Mouse (Mus musculus): ENCODE data around the gene Pafah1b2. TPM values are rescaled to one million over a fixed set of nuclear protein-coding genes. Genes with fewer than 3 reads are reported as not detected.
A peak's percentile ranks its signal among the peaks of the same experiment; 100 is the strongest.

Pafah1b2 gene
- polyA plus RNA-seq, 1 experiment from 2014 or later: 65.7 TPM

GRCm38 (mm10) chr9:45942464-45942863 lies 70.0 kb downstream of the Pafah1b2 start:
- 65% methylated on average over 16 of the region's 16 CpGs for WGBS (ENCODE audit: insufficient replicate concordance)
- H3K4me3 ChIP-seq (replicated peaks): no peak overlapping the region

GRCm38 (mm10) chr9:45941329-45941888 lies 71.1 kb downstream of the Pafah1b2 start:
- Histone ChIP-seq H3K27me3 (0 out of 2 replicates have a peak, but pooled peaks cover 2% of the 10 kb centered on the region), H3K36me3 (replicated peaks) (peaks cover 76% of the 10 kb centered on the region), H3K4me2 (no peak overlapping the region), H3K27ac (replicated peaks) (no peak overlapping the region), H3K4me3 (replicated peaks) (no peak overlapping the region), H3K9me3 (replicated peaks) (no peaks in the 10 kb centered on the region), H3K4me1 (replicated peaks) (peaks cover 46% of the 10 kb centered on the region), H3K9ac (no peak overlapping the region)
- no peak for ATAC-seq (ENCODE audit: insufficient read depth)
- 70% methylated on average over 18 of the region's 18 CpGs for WGBS (ENCODE audit: insufficient replicate concordance)

More at GRCm38 (mm10) chr9:45942464-45942863, 70.0 kb downstream of the Pafah1b2 start:
- ATAC-seq (ENCODE audit: insufficient read depth): peak; percentile 60
- Histone ChIP-seq H3K4me1 (replicated peaks) (peaks cover 46% of the 10 kb centered on the region), H3K27ac (replicated peaks) (no peak overlapping the region), H3K27me3 (no peaks in the 10 kb centered on the region), H3K4me2 (peak overlapping the region; percentile 15), H3K9ac (no peak overlapping the region), H3K36me3 (replicated peaks) (peaks cover 86% of the 10 kb centered on the region), H3K9me3 (replicated peaks) (no peaks in the 10 kb centered on the region)

- H3K36me3 ChIP-seq (replicated peaks): peaks cover 60% of the 10 kb centered on the region
- WGBS (ENCODE audit: insufficient replicate concordance): 81% methylated on average over 6 of the region's 6 CpGs
- ATAC-seq (ENCODE audit: insufficient read depth): no peak
Observed at GRCm38 (mm10) chr9:45939794-45940193, 72.7 kb downstream of the Pafah1b2 start.

GRCm38 (mm10) chr9:45938952-45939637 lies 73.4 kb downstream of the Pafah1b2 start:
- no peak overlapping the region for H3K4me2 ChIP-seq
- no peak overlapping the region for H3K27ac ChIP-seq (replicated peaks)
- H3K9ac ChIP-seq: no peak overlapping the region
- H3K27me3 ChIP-seq: peaks cover 19% of the 10 kb centered on the region
- H3K4me3 ChIP-seq (replicated peaks): no peak overlapping the region
- H3K4me1 ChIP-seq (replicated peaks): peaks cover 31% of the 10 kb centered on the region
- no peaks in the 10 kb centered on the region for H3K9me3 ChIP-seq (replicated peaks)
- peaks cover 53% of the 10 kb centered on the region for H3K36me3 ChIP-seq (replicated peaks)
- WGBS (ENCODE audit: insufficient replicate concordance): 66% methylated on average over 15 of the region's 15 CpGs
- ATAC-seq (ENCODE audit: insufficient read depth): no peak

More at GRCm38 (mm10) chr9:45939794-45940193, 72.7 kb downstream of the Pafah1b2 start:
- no peak overlapping the region for H3K27ac ChIP-seq (replicated peaks)
- H3K9me3 ChIP-seq (replicated peaks): no peaks in the 10 kb centered on the region
- H3K27me3 ChIP-seq: peaks cover 15% of the 10 kb centered on the region
- H3K4me1 ChIP-seq (replicated peaks): peaks cover 38% of the 10 kb centered on the region
- no peak overlapping the region for H3K4me3 ChIP-seq (replicated peaks)
- no peak overlapping the region for H3K9ac ChIP-seq
- H3K4me2 ChIP-seq: no peak overlapping the region

GRCm38 (mm10) chr9:45938088-45938487 lies 74.4 kb downstream of the Pafah1b2 start:
- no peak overlapping the region for H3K9ac ChIP-seq
- no peak overlapping the region for H3K4me2 ChIP-seq
- no peaks in the 10 kb centered on the region for H3K9me3 ChIP-seq (replicated peaks)
- no peak overlapping the region for H3K4me3 ChIP-seq (replicated peaks)
- 80% methylated on average over 8 of the region's 8 CpGs for WGBS (ENCODE audit: insufficient replicate concordance)
- no peak for ATAC-seq (ENCODE audit: insufficient read depth)
- H3K27ac ChIP-seq (replicated peaks): no peak overlapping the region
- H3K36me3 ChIP-seq (replicated peaks): peaks cover 43% of the 10 kb centered on the region
- H3K4me1 ChIP-seq (replicated peaks): peaks cover 21% of the 10 kb centered on the region
- peaks cover 19% of the 10 kb centered on the region for H3K27me3 ChIP-seq

- Histone ChIP-seq H3K9ac (no peak overlapping the region), H3K9me3 (replicated peaks) (no peaks in the 10 kb centered on the region), H3K4me3 (replicated peaks) (no peak overlapping the region), H3K27ac (replicated peaks) (no peak overlapping the region), H3K36me3 (replicated peaks) (peaks cover 31% of the 10 kb centered on the region), H3K4me1 (replicated peaks) (peaks cover 9% of the 10 kb centered on the region), H3K27me3 (peaks cover 19% of the 10 kb centered on the region), H3K4me2 (no peak overlapping the region)
- 16% methylated on average over 3 of the region's 3 CpGs for WGBS (ENCODE audit: insufficient replicate concordance)
- ATAC-seq (ENCODE audit: insufficient read depth): peak; percentile 56; the same call in 1 of the 2 replicates
Observed at GRCm38 (mm10) chr9:45936883-45937282, 75.6 kb downstream of the Pafah1b2 start.

GRCm38 (mm10) chr9:45935628-45936210 lies 76.8 kb downstream of the Pafah1b2 start, which contains the start of gene Tagln:
Tagln (minus strand) TSS chr9:45936058.
- H3K9me3 ChIP-seq (replicated peaks): no peaks in the 10 kb centered on the region
- no peak within 1 kb of the TSS for H3K9ac ChIP-seq
- ATAC-seq (ENCODE audit: insufficient read depth): no peak
- 28% methylated on average over 21 of the region's 21 CpGs for WGBS (ENCODE audit: insufficient replicate concordance)
- peaks cover 29% of the 10 kb centered on the region for H3K36me3 ChIP-seq (replicated peaks)
- no peaks in the 10 kb centered on the region; the same call in 1 of the 2 replicates for H3K4me1 ChIP-seq (replicated peaks)
- peaks cover 19% of the 10 kb centered on the region for H3K27me3 ChIP-seq
- H3K4me2 ChIP-seq: no peak within 1 kb of the TSS
- no peak within 1 kb of the TSS for H3K27ac ChIP-seq (replicated peaks)
- no peak within 1 kb of the TSS for H3K4me3 ChIP-seq (replicated peaks)

GRCm38 (mm10) chr9:45932571-45933415 lies 79.7 kb downstream of the Pafah1b2 start:
- Histone ChIP-seq H3K4me3 (replicated peaks) (no peak overlapping the region), H3K9me3 (replicated peaks) (no peaks in the 10 kb centered on the region), H3K4me1 (replicated peaks) (no peaks in the 10 kb centered on the region; the same call in 1 of the 2 replicates), H3K27ac (replicated peaks) (peak overlapping the region; percentile 64), H3K27me3 (peaks cover 19% of the 10 kb centered on the region), H3K4me2 (peak overlapping the region; percentile 38; the same call in 1 of the 2 replicates), H3K36me3 (replicated peaks) (peaks cover 37% of the 10 kb centered on the region), H3K9ac (no peak overlapping the region)
- peak; percentile 37 for ATAC-seq (ENCODE audit: insufficient read depth)
- 60% methylated on average over 11 of the region's 11 CpGs for WGBS (ENCODE audit: insufficient replicate concordance)

GRCm38 (mm10) chr9:45931958-45932357 lies 80.5 kb downstream of the Pafah1b2 start:
- no peaks in the 10 kb centered on the region for H3K9me3 ChIP-seq (replicated peaks)
- 21% methylated on average over 1 of the region's 1 CpGs for WGBS (ENCODE audit: insufficient replicate concordance)
- no peak overlapping the region for H3K9ac ChIP-seq
- no peaks in the 10 kb centered on the region; the same call in 1 of the 2 replicates for H3K4me1 ChIP-seq (replicated peaks)
- H3K4me2 ChIP-seq: no peak overlapping the region
- H3K4me3 ChIP-seq (replicated peaks): no peak overlapping the region
- H3K27ac ChIP-seq (replicated peaks): 0 out of 2 replicates have a peak overlapping the region, but pooled peaks have one; percentile 64
- peaks cover 19% of the 10 kb centered on the region for H3K27me3 ChIP-seq
- peaks cover 45% of the 10 kb centered on the region for H3K36me3 ChIP-seq (replicated peaks)
- ATAC-seq (ENCODE audit: insufficient read depth): no peak

- Histone ChIP-seq H3K4me2 (no peak overlapping the region), H3K36me3 (replicated peaks) (peaks cover 63% of the 10 kb centered on the region), H3K4me3 (replicated peaks) (no peak overlapping the region), H3K27ac (replicated peaks) (no peak overlapping the region), H3K27me3 (no peaks in the 10 kb centered on the region), H3K4me1 (replicated peaks) (no peaks in the 10 kb centered on the region; the same call in 1 of the 2 replicates), H3K9ac (no peak overlapping the region), H3K9me3 (replicated peaks) (no peaks in the 10 kb centered on the region)
- 61% methylated on average over 5 of the region's 5 CpGs for WGBS (ENCODE audit: insufficient replicate concordance)
- ATAC-seq (ENCODE audit: insufficient read depth): no peak
Observed at GRCm38 (mm10) chr9:45929285-45929684, 83.2 kb downstream of the Pafah1b2 start.

Measured in liver, embryonic 15.5 days (tissue).